Mouse (Mus musculus) heart, postnatal 14 days (tissue): ENCODE measurements around the gene Nfyc. TPM values are rescaled to one million over a fixed set of nuclear protein-coding genes. Genes with fewer than 3 reads are reported as not detected.

Experiments used
- DNase-seq, 2 experiments: peaks; one replicate each; pipeline ENCODE4 v3.0.0; 2021 to 2022
- intact Hi-C: fragments of 180-260 bp; cut with DNase I; formaldehyde crosslinking; loops from one replicate; pipeline ENCODE4 v1.15.1; 2025
- total RNA-seq, 2 experiments: library from RNA; stranded (reverse); gene quantifications; 2 replicates each; pipeline ENCODE4 v1.2.3; 2021

Gene Nfyc
- total RNA-seq, 2 experiments from 2014 or later, result 66.3 to 67.9 TPM

GRCm38 (mm10) chr4:120826418-120826817 is 5.0 kb downstream of the Nfyc start:
- intact Hi-C loops, result loop anchor here (10.0 kb wide), 1 partner anchor 388 kb away; the partner anchor contains the start of gene Rlf
- no peak for DNase-seq

- intact Hi-C loops, result loop anchor here (2.0 to 10.0 kb wide), 2 partner anchors 255 to 389 kb away; partner anchors contain the start of genes Ctps and Rlf
Observed at GRCm38 (mm10) chr4:120825577-120826326, 5.6 kb downstream of the Nfyc start.

GRCm38 (mm10) chr4:120825100-120825553 is 6.2 kb downstream of the Nfyc start:
- intact Hi-C loops, result loop anchor here (2.0 to 10.0 kb wide), 2 partner anchors 254 to 390 kb away; partner anchors contain the start of genes Ctps and Rlf
- peak; percentile 96 to 97 for DNase-seq

More at GRCm38 (mm10) chr4:120825577-120826326, 5.6 kb downstream of the Nfyc start:
- DNase-seq, result peak; percentile 98

GRCm38 (mm10) chr4:120822191-120822911 is 9.0 kb downstream of the Nfyc start:
- DNase-seq, result no peak
- intact Hi-C loops, result loop anchor here (10.0 kb wide), 1 partner anchor 392 kb away; the partner anchor contains the start of gene Rlf

GRCm38 (mm10) chr4:120819871-120820270 is 11.5 kb downstream of the Nfyc start:
- intact Hi-C loops, result loop anchor here (10.0 kb wide), 1 partner anchor 395 kb away; the partner anchor contains the start of gene Rlf
- DNase-seq, result no peak

- no peak for DNase-seq
- intact Hi-C loops, result no loop called here
Observed at GRCm38 (mm10) chr4:120819296-120819695, 12.1 kb downstream of the Nfyc start.

GRCm38 (mm10) chr4:120817951-120818350 is 13.4 kb downstream of the Nfyc start:
- DNase-seq, result no peak
- intact Hi-C loops, result no loop called here

- intact Hi-C loops, result no loop called here
- DNase-seq, result peak in 1 of 2 experiments; percentile 46
Observed at GRCm38 (mm10) chr4:120817002-120817774, 14.2 kb downstream of the Nfyc start.

- DNase-seq, result peak; percentile 67 to 77
- intact Hi-C loops, result no loop called here
Observed at GRCm38 (mm10) chr4:120815622-120816334, 15.6 kb downstream of the Nfyc start.

- DNase-seq, result no peak
- intact Hi-C loops, result no loop called here
Observed at GRCm38 (mm10) chr4:120815163-120815562, 16.2 kb downstream of the Nfyc start.

GRCm38 (mm10) chr4:120814171-120814570 is 17.2 kb downstream of the Nfyc start:
- DNase-seq, result peak; percentile 16 to 21
- intact Hi-C loops, result no loop called here

- intact Hi-C loops, result no loop called here
- DNase-seq, result no peak
Observed at GRCm38 (mm10) chr4:120813762-120814161, 17.6 kb downstream of the Nfyc start.

- intact Hi-C loops, result no loop called here
Observed at GRCm38 (mm10) chr4:120805816-120806215, 25.6 kb downstream of the Nfyc start.

GRCm38 (mm10) chr4:120801446-120801845 is 29.9 kb downstream of the Nfyc start:
- intact Hi-C loops, result no loop called here

More at GRCm38 (mm10) chr4:120805816-120806215, 25.6 kb downstream of the Nfyc start:
- DNase-seq, result no peak

GRCm38 (mm10) chr4:120800691-120801090 is 30.7 kb downstream of the Nfyc start:
- peak in 1 of 2 experiments; percentile 23 for DNase-seq
- intact Hi-C loops, result no loop called here

More at GRCm38 (mm10) chr4:120801446-120801845, 29.9 kb downstream of the Nfyc start:
- DNase-seq, result peak in 1 of 2 experiments; percentile 36

GRCm38 (mm10) chr4:120799680-120800166 is 31.6 kb downstream of the Nfyc start:
- intact Hi-C loops, result no loop called here
- no peak for DNase-seq

- intact Hi-C loops, result no loop called here
- DNase-seq, result no peak
Observed at GRCm38 (mm10) chr4:120797985-120798725, 33.2 kb downstream of the Nfyc start.

- intact Hi-C loops, result no loop called here
- DNase-seq, result no peak
Observed at GRCm38 (mm10) chr4:120796687-120797086, 34.7 kb downstream of the Nfyc start.

- intact Hi-C loops, result no loop called here
- no peak for DNase-seq
Observed at GRCm38 (mm10) chr4:120795646-120796045, 35.7 kb downstream of the Nfyc start.
